Mouse (Mus musculus) CH12.LX (cell line): ENCODE measurements around the gene Eif3k. TPM values are rescaled to one million over a fixed set of nuclear protein-coding genes. Genes with fewer than 3 reads are reported as not detected.

Experiments
- DNase-seq: peaks from one replicate; pipeline ENCODE4 v3.0.0-alpha.2; 2013; ENCODE audit errors: extremely low read depth
- H3K27ac ChIP-seq: 2 replicates; pipeline ENCODE4 v1.5.1; 2012; ENCODE audit warnings: low read depth, mild to moderate bottlenecking, control low read depth, moderate library complexity; ENCODE audit not compliant: insufficient read depth
- H3K27me3 ChIP-seq: replicated peaks from 2 replicates; pipeline ENCODE3; 2012; ENCODE audit warnings: inconsistent platforms
- H3K36me3 ChIP-seq, 2 experiments: replicated peaks in 1 of 2; 2 replicates each; pipeline versions ENCODE3 to v1.6.1; 2012; ENCODE audit warnings: inconsistent platforms in 1 of 2, low read length in 1 of 2, mild to moderate bottlenecking in 1 of 2, mixed read lengths in 1 of 2, moderate library complexity in 1 of 2; ENCODE audit not compliant: control insufficient read depth in 1 of 2, insufficient read depth in 1 of 2
- H3K4me1 ChIP-seq, 2 experiments: 2 replicates each; pipeline ENCODE4 v1.6.1; 2012; ENCODE audit warnings: inconsistent platforms in 1 of 2, moderate library complexity in 1 of 2; ENCODE audit not compliant: insufficient read depth in 2 of 2, control insufficient read depth in 1 of 2
- H3K4me2 ChIP-seq: 2 replicates; pipeline ENCODE4 v1.6.1; 2012; ENCODE audit warnings: low read depth, mild to moderate bottlenecking, control low read depth; ENCODE audit not compliant: poor library complexity, insufficient read depth, severe bottlenecking
- H3K4me3 ChIP-seq, 3 experiments: fragments of 150-350 bp in 1 of 3; sonication (generic) in 1 of 3; replicated peaks in 1 of 3; 2 replicates each; pipeline versions ENCODE3 to v1.5.1; 2011 to 2012; ENCODE audit warnings: low read depth in 2 of 3, low read length in 2 of 3, mild to moderate bottlenecking in 2 of 3, moderate library complexity in 2 of 3, control low read depth in 1 of 3, improper control_type of control experiment in 1 of 3, inconsistent platforms in 1 of 3, mixed read lengths in 1 of 3; ENCODE audit not compliant: poor library complexity in 1 of 3
- H3K79me2 ChIP-seq: replicated peaks from 2 replicates; pipeline ENCODE4 v1.6.1; 2012; ENCODE audit warnings: mild to moderate bottlenecking, moderate library complexity; ENCODE audit not compliant: control insufficient read depth, poor library complexity, insufficient read depth, severe bottlenecking; ENCODE audit errors: extremely low read depth
- H3K9ac ChIP-seq: 2 replicates; pipeline ENCODE4 v1.6.1; 2012; ENCODE audit warnings: low read depth, mild to moderate bottlenecking, control low read depth, moderate library complexity; ENCODE audit not compliant: insufficient read depth
- H3K9me3 ChIP-seq: replicated peaks from 2 replicates; pipeline ENCODE3; 2012; ENCODE audit warnings: low read length, inconsistent platforms, mixed read lengths
- BHLHE40 ChIP-seq: IDR thresholded peaks from 2 replicates; pipeline ENCODE4 v1.6.1; 2011; ENCODE audit warnings: mild to moderate bottlenecking, low read depth, low read length, improper control_type of control experiment
- CHD1 ChIP-seq: IDR thresholded peaks from 2 replicates; pipeline ENCODE4 v1.6.1; 2012; ENCODE audit warnings: low read depth, low read length, improper control_type of control experiment, inconsistent platforms
- CTCF ChIP-seq, 2 experiments: IDR thresholded peaks in 1 of 2; conservative IDR thresholded peaks in 1 of 2; 2 replicates each; pipeline ENCODE4 v1.5.1; 2011 to 2012; ENCODE audit warnings: low read depth in 2 of 2, low read length in 2 of 2, improper control_type of control experiment in 1 of 2, inconsistent platforms in 1 of 2, mild to moderate bottlenecking in 1 of 2, moderate library complexity in 1 of 2
- MAX ChIP-seq: IDR thresholded peaks from 2 replicates; pipeline ENCODE4 v1.6.1; 2011; ENCODE audit warnings: low read length, improper control_type of control experiment
- MEF2A ChIP-seq: IDR thresholded peaks from 2 replicates; pipeline ENCODE4 v1.6.1; 2014; ENCODE audit warnings: low read depth, mild to moderate bottlenecking, inconsistent platforms, low read length, improper control_type of control experiment, borderline replicate concordance
- NELFE ChIP-seq: IDR thresholded peaks from 2 replicates; pipeline ENCODE4 v1.6.1; 2011; ENCODE audit warnings: low read depth, low read length, improper control_type of control experiment
- PAX5 ChIP-seq: IDR thresholded peaks from 2 replicates; pipeline ENCODE4 v1.6.1; 2012; ENCODE audit warnings: low read length, inconsistent platforms, mixed read lengths
- POLR2AphosphoS2 ChIP-seq: IDR thresholded peaks from 2 replicates; pipeline ENCODE4 v1.6.1; 2011; ENCODE audit warnings: low read depth, low read length, improper control_type of control experiment
- RCOR1 ChIP-seq: conservative IDR thresholded peaks from 2 replicates; pipeline ENCODE4 v1.6.1; 2012; ENCODE audit warnings: low read depth, mild to moderate bottlenecking, inconsistent platforms, low read length, improper control_type of control experiment
- TCF12 ChIP-seq: IDR thresholded peaks from 2 replicates; pipeline ENCODE4 v1.6.1; 2014; ENCODE audit warnings: low read depth, mild to moderate bottlenecking, inconsistent platforms, low read length, improper control_type of control experiment
- UBTF ChIP-seq: IDR thresholded peaks from 2 replicates; pipeline ENCODE4 v1.6.1; 2012; ENCODE audit warnings: low read depth, mild to moderate bottlenecking, inconsistent platforms, low read length, improper control_type of control experiment, moderate library complexity
- USF1 ChIP-seq: IDR thresholded peaks from 2 replicates; pipeline ENCODE4 v1.6.1; 2014; ENCODE audit warnings: low read depth, mild to moderate bottlenecking, inconsistent platforms, low read length, improper control_type of control experiment
- dilution Hi-C: fragments of 300-500 bp; cut with MboI; formaldehyde crosslinking; loops from 2 replicates; pipeline ENCODE4 v1.14.3; 2020; ENCODE audit warnings: low sequenced_read_pairs; ENCODE audit not compliant: extremely low pct_unique_long_range_greater_than_20kb, extremely low pct_ligation_motif_present
- in situ Hi-C: fragments of 300-500 bp; cut with MboI; formaldehyde crosslinking; loops from 3 replicates; pipeline ENCODE4 v1.14.3; 2019; ENCODE audit warnings: low sequenced_read_pairs, low pct_ligation_motif_present, low pct_unique_long_range_greater_than_20kb, mixed read lengths
- polyA plus RNA-seq: library from polyadenylated mRNA; unstranded; fragments of >175 nt; gene quantifications from 2 replicates; pipeline ENCODE4 v1.2.1, GENCODE M21; 2012; ENCODE audit warnings: low read depth; ENCODE audit not compliant: insufficient read length
- total RNA-seq, 2 experiments: library from RNA; depleted of rRNA; stranded (reverse); fragments of 300-350 nt in 1 of 2; fragments of >200 nt in 1 of 2; gene quantifications; 2 replicates each; pipeline ENCODE4 v1.2.3; 2012 to 2014

Eif3k gene
- total and polyA plus RNA-seq, 3 experiments = 513 to 658 (median 584) TPM

- dilution Hi-C loops = no loop called here
These were observed 42.1 kb downstream of the Eif3k start for GRCm38 (mm10) chr7:28939418-28940183.

GRCm38 (mm10) chr7:28938654-28939053, 43.0 kb downstream of the Eif3k start:
- in situ Hi-C loops = no loop called here
- H3K4me3 ChIP-seq = no peak overlapping the region

More at GRCm38 (mm10) chr7:28939418-28940183, 42.1 kb downstream of the Eif3k start:
- Histone ChIP-seq H3K4me2 (no peak overlapping the region), H3K9ac (no peak overlapping the region), H3K27me3 (no peaks in the 10 kb centered on the region)
- no peak for TF ChIP-seq UBTF
- TF ChIP-seq, all 38 proteins: peak for 0
- Histone ChIP-seq H3K79me2 (peaks cover 38% of the 10 kb centered on the region), H3K9me3 (no peaks in the 10 kb centered on the region), H3K4me3 (no peak overlapping the region), H3K4me1 (peaks cover 0 to 72% of the 10 kb centered on the region in 2 experiments; a peak in 2 of 4 replicates), H3K27ac (no peak overlapping the region), H3K36me3 (peaks cover 0 to 77% of the 10 kb centered on the region in 2 experiments)
- in situ Hi-C loops = no loop called here
- DNase-seq = no peak

GRCm38 (mm10) chr7:28936787-28937186, 44.9 kb downstream of the Eif3k start:
- TF ChIP-seq MEF2A = no peak
- TF ChIP-seq POLR2AphosphoS2 = no peak
- TF ChIP-seq MAX = no peak
- TF ChIP-seq CHD1 = no peak
- no peak for TF ChIP-seq PAX5
- no peak for TF ChIP-seq TCF12
- Histone ChIP-seq H3K27ac (no peak overlapping the region), H3K79me2 (peaks cover 30% of the 10 kb centered on the region), H3K4me3 (no peak overlapping the region), H3K4me2 (no peak overlapping the region), H3K36me3 (peaks cover 0 to 72% of the 10 kb centered on the region in 2 experiments), H3K9ac (no peak overlapping the region), H3K27me3 (no peaks in the 10 kb centered on the region), H3K4me1 (peaks cover 0 to 69% of the 10 kb centered on the region in 2 experiments; a peak in 2 of 4 replicates), H3K9me3 (no peaks in the 10 kb centered on the region)
- DNase-seq = no peak
- in situ Hi-C loops (no loop called here), dilution Hi-C loops (no loop called here)

More at GRCm38 (mm10) chr7:28938654-28939053, 43.0 kb downstream of the Eif3k start:
- H3K4me1 ChIP-seq = peaks cover 0 to 72% of the 10 kb centered on the region in 2 experiments; a peak in 2 of 4 replicates
- H3K27me3 ChIP-seq = no peaks in the 10 kb centered on the region
- dilution Hi-C loops = no loop called here
- peaks cover 36% of the 10 kb centered on the region for H3K79me2 ChIP-seq
- H3K9ac ChIP-seq = no peak overlapping the region
- H3K9me3 ChIP-seq = no peaks in the 10 kb centered on the region
- H3K27ac ChIP-seq = no peak overlapping the region
- no peak overlapping the region for H3K4me2 ChIP-seq
- no peak for DNase-seq
- H3K36me3 ChIP-seq = peaks cover 0 to 82% of the 10 kb centered on the region in 2 experiments
- no peak for TF ChIP-seq NELFE
- no peak for TF ChIP-seq MEF2A
- no peak for TF ChIP-seq BHLHE40
- TF ChIP-seq RCOR1 = no peak
- TF ChIP-seq USF1 = no peak
- TF ChIP-seq CTCF (conservative IDR thresholded peaks at IDR 0.05 in 1 of 2, IDR thresholded peaks at IDR 0.05 in 1 of 2; ENCODE audit: low read depth in 2 of 2, low read length in 2 of 2) = no peak
- TF ChIP-seq, all 38 proteins: peak for 0
